Mouse (Mus musculus): Measurements from ENCODE around the gene Coa5. TPM values are rescaled to one million over a fixed set of nuclear protein-coding genes. Genes with fewer than 3 reads are reported as not detected.

Gene Coa5
- total and polyA plus RNA-seq, 3 experiments = 31.4 to 34.5 TPM; not detected in 1

GRCm38 (mm10) chr1:37451270-37451669 lies 21.4 kb upstream of the Coa5 start:
- H3K4me3 ChIP-seq (ENCODE audit: control insufficient read depth in 1 of 2, insufficient read depth in 1 of 2, low read depth in 2 of 2, low read length in 2 of 2) = no peak overlapping the region
- TF ChIP-seq MAZ (IDR thresholded peaks at IDR 0.05; ENCODE audit: low read depth, low read length) = no peak
- TF ChIP-seq E2F4 (IDR thresholded peaks at IDR 0.05; ENCODE audit: borderline replicate concordance, low read depth, low read length) = no peak
- no peak for TF ChIP-seq SMC3 (IDR thresholded peaks at IDR 0.05; ENCODE audit: low read depth, low read length)
- no peak for TF ChIP-seq HCFC1 (IDR thresholded peaks at IDR 0.05; ENCODE audit: low read depth, low read length)
- no peak for TF ChIP-seq GABPA (IDR thresholded peaks at IDR 0.05; ENCODE audit: low read depth, low read length)
- no peak for TF ChIP-seq JUND (IDR thresholded peaks at IDR 0.05; ENCODE audit: low read depth, low read length)
- no peak for TF ChIP-seq GATA1 (IDR thresholded peaks at IDR 0.05; ENCODE audit: low read depth, low read length)
- TF ChIP-seq TCF12 (IDR thresholded peaks at IDR 0.05; ENCODE audit: low read depth, low read length) = no peak
- TF ChIP-seq POLR2AphosphoS2 (IDR thresholded peaks at IDR 0.05; ENCODE audit: low read length) = no peak
- no peak for TF ChIP-seq RAD21 (IDR thresholded peaks at IDR 0.05; ENCODE audit: low read depth, low read length)
- no peak for TF ChIP-seq BHLHE40 (IDR thresholded peaks at IDR 0.05; ENCODE audit: borderline replicate concordance, low read depth, low read length)
- TF ChIP-seq KAT2A (conservative IDR thresholded peaks at IDR 0.05; ENCODE audit: low read depth, low read length) = no peak
- H3K9me3 ChIP-seq (replicated peaks; ENCODE audit: insufficient read depth, low read length) = no peaks in the 10 kb centered on the region
- no peaks in the 10 kb centered on the region for H3K4me1 ChIP-seq (ENCODE audit: control insufficient read depth in 1 of 2, insufficient read depth in 2 of 2, low read length in 2 of 2)
- DNase-seq (ENCODE audit: low read depth, low spot score) = no peak
- no peak overlapping the region for H3K9ac ChIP-seq (ENCODE audit: control insufficient read depth, low read depth, low read length, poor library complexity, severe bottlenecking)
- no peak overlapping the region for H3K27ac ChIP-seq (ENCODE audit: control insufficient read depth, low read depth, low read length)
- no peaks in the 10 kb centered on the region for H3K36me3 ChIP-seq (ENCODE audit: control insufficient read depth in 1 of 2, insufficient read depth in 2 of 2, low read length in 2 of 2)
- no peaks in the 10 kb centered on the region for H3K79me2 ChIP-seq (ENCODE audit: control insufficient read depth, insufficient read depth, low read length, poor library complexity)
- H3K27me3 ChIP-seq (ENCODE audit: control insufficient read depth in 1 of 2, insufficient read depth in 2 of 2, low read length in 2 of 2) = no peaks in the 10 kb centered on the region

- Histone ChIP-seq H3K9me3 (replicated peaks; ENCODE audit: insufficient read depth, low read length) (no peaks in the 10 kb centered on the region), H3K79me2 (ENCODE audit: control insufficient read depth, insufficient read depth, low read length, poor library complexity) (no peaks in the 10 kb centered on the region), H3K27ac (ENCODE audit: control insufficient read depth, low read depth, low read length) (no peak overlapping the region), H3K9ac (ENCODE audit: control insufficient read depth, low read depth, low read length, poor library complexity, severe bottlenecking) (no peak overlapping the region), H3K27me3 (ENCODE audit: control insufficient read depth in 1 of 2, insufficient read depth in 2 of 2, low read length in 2 of 2) (no peaks in the 10 kb centered on the region), H3K36me3 (ENCODE audit: control insufficient read depth in 1 of 2, insufficient read depth in 2 of 2, low read length in 2 of 2) (no peaks in the 10 kb centered on the region), H3K4me1 (ENCODE audit: control insufficient read depth in 1 of 2, insufficient read depth in 2 of 2, low read length in 2 of 2) (no peaks in the 10 kb centered on the region), H3K4me3 (ENCODE audit: control insufficient read depth in 1 of 2, insufficient read depth in 1 of 2, low read depth in 2 of 2, low read length in 2 of 2) (no peak overlapping the region)
- peak; percentile 71 for DNase-seq (ENCODE audit: low read depth, low spot score)
- no peak for TF ChIP-seq BHLHE40 (IDR thresholded peaks at IDR 0.05; ENCODE audit: borderline replicate concordance, low read depth, low read length)
- no peak for TF ChIP-seq MXI1 (IDR thresholded peaks at IDR 0.05; ENCODE audit: low read depth, low read length)
- no peak for TF ChIP-seq NRF1 (IDR thresholded peaks at IDR 0.05; ENCODE audit: insufficient read depth, low read depth, low read length, poor library complexity, severe bottlenecking)
- TF ChIP-seq RAD21 (IDR thresholded peaks at IDR 0.05; ENCODE audit: low read depth, low read length) = peak; percentile 73
- peak; percentile 71 for TF ChIP-seq ZC3H11A (IDR thresholded peaks at IDR 0.05; ENCODE audit: low read depth, low read length)
- TF ChIP-seq MYC (IDR thresholded peaks at IDR 0.05; ENCODE audit: low read depth, low read length) = no peak
- TF ChIP-seq NELFE (IDR thresholded peaks at IDR 0.05; ENCODE audit: low read depth, low read length) = no peak
- TF ChIP-seq MAFK (IDR thresholded peaks at IDR 0.05; ENCODE audit: borderline replicate concordance, low read depth, low read length) = no peak
- no peak for TF ChIP-seq POLR2AphosphoS2 (IDR thresholded peaks at IDR 0.05; ENCODE audit: low read length)
- no peak for TF ChIP-seq TCF12 (IDR thresholded peaks at IDR 0.05; ENCODE audit: low read depth, low read length)
- no peak for TF ChIP-seq HCFC1 (IDR thresholded peaks at IDR 0.05; ENCODE audit: low read depth, low read length)
- no peak for TF ChIP-seq MAX (IDR thresholded peaks at IDR 0.05; ENCODE audit: low read length)
- TF ChIP-seq E2F4 (IDR thresholded peaks at IDR 0.05; ENCODE audit: borderline replicate concordance, low read depth, low read length) = no peak
- TF ChIP-seq CHD1 (IDR thresholded peaks at IDR 0.05; ENCODE audit: low read depth, low read length) = no peak
- no peak for TF ChIP-seq TAL1 (IDR thresholded peaks at IDR 0.05; ENCODE audit: low read length)
- TF ChIP-seq UBTF (IDR thresholded peaks at IDR 0.05; ENCODE audit: borderline replicate concordance, insufficient read depth, low read depth, low read length) = no peak
- no peak for TF ChIP-seq GABPA (IDR thresholded peaks at IDR 0.05; ENCODE audit: low read depth, low read length)
- no peak for TF ChIP-seq MAZ (IDR thresholded peaks at IDR 0.05; ENCODE audit: low read depth, low read length)
- peak; percentile 97 for TF ChIP-seq SMC3 (IDR thresholded peaks at IDR 0.05; ENCODE audit: low read depth, low read length)
- peak; percentile 71 to 89 (median 81) for TF ChIP-seq CTCF (IDR thresholded peaks at IDR 0.05 in 2 of 3, conservative IDR thresholded peaks at IDR 0.05 in 1 of 3; ENCODE audit: control insufficient read depth in 1 of 3, insufficient read depth in 1 of 3, low read depth in 2 of 3, low read length in 3 of 3, poor library complexity in 1 of 3, severe bottlenecking in 1 of 3)
- no peak for TF ChIP-seq GATA1 (IDR thresholded peaks at IDR 0.05; ENCODE audit: low read depth, low read length)
- TF ChIP-seq ZKSCAN1 (IDR thresholded peaks at IDR 0.05; ENCODE audit: low read depth, low read length) = no peak
- no peak for TF ChIP-seq ZMIZ1 (IDR thresholded peaks at IDR 0.05; ENCODE audit: low read depth, low read length)
- TF ChIP-seq MEF2A (IDR thresholded peaks at IDR 0.05; ENCODE audit: extremely low read depth, insufficient replicate concordance, low read depth, low read length, poor library complexity, severe bottlenecking) = no peak
- TF ChIP-seq JUND (IDR thresholded peaks at IDR 0.05; ENCODE audit: low read depth, low read length) = no peak
Observed at GRCm38 (mm10) chr1:37448361-37449095, 18.6 kb upstream of the Coa5 start.

Data from MEL (cell line).